Mouse (Mus musculus) neural tube, embryonic 10.5 days (tissue): ENCODE measurements around the gene Cdc37.
A peak's percentile ranks its signal among the peaks of the same experiment; 100 is the strongest.

Source experiments
- DNase-seq: peaks from one replicate; pipeline ENCODE4 v3.0.0-alpha.2; 2017; ENCODE audit warnings: low spot score; ENCODE audit errors: extremely low spot score

Gene Cdc37

GRCm38 (mm10) chr9:21136401-21136800 is 13.4 kb downstream of the Cdc37 start:
- no peak for DNase-seq

- no peak for DNase-seq
These were observed 13.8 kb downstream of the Cdc37 start for GRCm38 (mm10) chr9:21135941-21136381.

GRCm38 (mm10) chr9:21135329-21135890 is 14.4 kb downstream of the Cdc37 start:
- DNase-seq: no peak

GRCm38 (mm10) chr9:21134595-21135328 is 15.0 kb downstream of the Cdc37 start:
- DNase-seq: no peak

GRCm38 (mm10) chr9:21133064-21133707 is 16.6 kb downstream of the Cdc37 start:
- DNase-seq: no peak

- DNase-seq: no peak
These were observed 17.5 kb downstream of the Cdc37 start for GRCm38 (mm10) chr9:21132102-21132775.

- DNase-seq: peak; percentile 88
These were observed 18.5 kb downstream of the Cdc37 start, which contains the start of gene Tyk2 for GRCm38 (mm10) chr9:21131059-21131956. TSS of gene Tyk2 (minus strand) at chr9:21131243.

GRCm38 (mm10) chr9:21126259-21126627 is 23.5 kb downstream of the Cdc37 start:
- DNase-seq: no peak

GRCm38 (mm10) chr9:21125502-21126258 is 24.1 kb downstream of the Cdc37 start:
- no peak for DNase-seq

GRCm38 (mm10) chr9:21124837-21125236 is 24.9 kb downstream of the Cdc37 start:
- no peak for DNase-seq

GRCm38 (mm10) chr9:21121483-21121882 is 28.3 kb downstream of the Cdc37 start:
- no peak for DNase-seq

- no peak for DNase-seq
These were observed 32.7 kb downstream of the Cdc37 start for GRCm38 (mm10) chr9:21117073-21117472.

GRCm38 (mm10) chr9:21115105-21115504 is 34.7 kb downstream of the Cdc37 start:
- DNase-seq: no peak

GRCm38 (mm10) chr9:21114190-21114589 is 35.6 kb downstream of the Cdc37 start:
- no peak for DNase-seq

GRCm38 (mm10) chr9:21113751-21114150 is 36.0 kb downstream of the Cdc37 start:
- DNase-seq: no peak

- no peak for DNase-seq
These were observed 42.1 kb downstream of the Cdc37 start for GRCm38 (mm10) chr9:21107607-21108237.

GRCm38 (mm10) chr9:21105760-21106564 is 43.8 kb downstream of the Cdc37 start:
- DNase-seq: no peak

- no peak for DNase-seq
These were observed 45.0 kb downstream of the Cdc37 start for GRCm38 (mm10) chr9:21104814-21105213.

- DNase-seq: no peak
These were observed 47.7 kb downstream of the Cdc37 start for GRCm38 (mm10) chr9:21102076-21102475.
